Mouse (Mus musculus): Measurements from ENCODE around the gene Pxmp2. TPM values are rescaled to one million over a fixed set of nuclear protein-coding genes. Genes with fewer than 3 reads are reported as not detected.

Gene Pxmp2
- polyA plus RNA-seq, 1 experiment from 2014 or later: 129 TPM

DNA sequence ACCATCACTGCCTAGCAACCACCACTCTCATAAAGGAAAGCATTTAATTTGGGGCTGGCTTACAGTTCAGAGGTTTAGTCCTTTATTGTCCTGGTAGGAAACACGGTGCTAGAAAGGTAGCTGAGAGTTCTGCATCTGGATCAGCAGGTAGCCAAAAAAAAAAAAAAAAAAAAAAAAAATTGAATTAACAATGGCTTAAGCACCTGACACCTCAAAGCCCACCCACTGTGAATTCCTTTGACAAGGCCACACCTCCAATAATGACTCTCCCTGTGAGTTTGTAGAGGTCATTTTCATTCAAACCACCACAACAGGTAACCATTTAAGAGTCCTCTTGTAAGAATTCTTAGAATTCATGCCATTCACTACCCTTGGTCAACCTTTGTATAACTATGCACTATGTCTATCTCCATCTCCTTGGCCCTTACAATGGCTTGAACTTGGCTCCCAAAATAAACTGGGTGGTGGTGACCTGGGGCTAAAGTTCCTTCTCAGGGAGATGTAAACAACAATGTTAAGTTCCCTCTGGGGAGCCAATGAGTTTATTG lies 58.6 kb downstream of the Pxmp2 start:
- Histone ChIP-seq H3K9ac (replicated peaks) (no peak overlapping the region), H3K4me1 (ENCODE audit: insufficient read depth) (peaks cover 9% of the 10 kb centered on the region), H3K27ac (ENCODE audit: low read depth) (no peak overlapping the region), H3K4me3 (ENCODE audit: low read depth, low read length) (no peak overlapping the region), H3K9me3 (ENCODE audit: low read length) (no peaks in the 10 kb centered on the region), H3K36me3 (replicated peaks; ENCODE audit: insufficient read depth, low read length) (peaks cover 21% of the 10 kb centered on the region), H3K27me3 (ENCODE audit: insufficient read depth, low read length) (no peaks in the 10 kb centered on the region), H3K4me2 (ENCODE audit: low read depth, low read length) (no peak overlapping the region)
- no peak for ATAC-seq
- 56% methylated on average over 1 of the region's 1 CpGs for WGBS (ENCODE audit: insufficient replicate concordance)
- no peak for DNase-seq
- TF ChIP-seq CTCF (IDR thresholded peaks at IDR 0.05; ENCODE audit: low read depth) (no peak), EP300 (IDR thresholded peaks at IDR 0.05; ENCODE audit: low read depth) (no peak)

DNA sequence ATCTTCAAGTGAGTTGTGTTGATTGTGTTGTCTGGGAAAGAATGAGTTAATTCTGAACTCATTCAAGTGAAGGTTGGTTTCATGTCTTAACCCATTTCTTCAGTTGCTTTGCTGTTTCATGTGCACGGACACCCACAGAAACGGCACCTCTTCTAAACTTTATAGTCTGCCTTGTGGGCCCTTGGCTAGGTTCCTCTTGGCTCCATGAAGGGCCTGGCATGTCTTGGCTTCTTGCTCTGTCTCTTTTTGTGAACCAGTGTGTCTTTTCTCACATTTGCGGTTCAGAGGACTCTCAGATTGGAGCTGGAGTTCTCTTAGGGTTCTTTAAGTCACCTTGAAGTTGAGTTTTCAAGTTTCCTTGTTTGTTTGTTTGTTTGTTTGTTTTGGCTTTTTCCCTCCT lies 60.9 kb downstream of the Pxmp2 start:
- no peaks in the 10 kb centered on the region for H3K9me3 ChIP-seq (ENCODE audit: low read length)
- no peaks in the 10 kb centered on the region for H3K27me3 ChIP-seq (ENCODE audit: insufficient read depth, low read length)
- no peak for DNase-seq
- no peak for ATAC-seq
- TF ChIP-seq EP300 (IDR thresholded peaks at IDR 0.05; ENCODE audit: low read depth) (no peak), CTCF (IDR thresholded peaks at IDR 0.05; ENCODE audit: low read depth) (no peak)
- no peak overlapping the region for H3K4me2 ChIP-seq (ENCODE audit: low read depth, low read length)
- H3K9ac ChIP-seq (replicated peaks): no peak overlapping the region
- peaks cover 43% of the 10 kb centered on the region for H3K36me3 ChIP-seq (replicated peaks; ENCODE audit: insufficient read depth, low read length)
- no peak overlapping the region for H3K4me3 ChIP-seq (ENCODE audit: low read depth, low read length)
- WGBS (ENCODE audit: insufficient replicate concordance): 80% methylated on average over 3 of the region's 3 CpGs
- H3K4me1 ChIP-seq (ENCODE audit: insufficient read depth): peaks cover 3% of the 10 kb centered on the region
- H3K27ac ChIP-seq (ENCODE audit: low read depth): no peak overlapping the region

Other genes with a start within 250 kb of the Pxmp2 start
- 0.62 and 1.2 TPM in 2 replicates for gene Gm17655, start 213.7 kb downstream of the Pxmp2 start, polyA plus RNA-seq (2015; fragmentation: Nextera tagmentation; extraction: Ambion mirVana)
- gene Gm35315, start 191.8 kb downstream of the Pxmp2 start, polyA plus RNA-seq (2015; fragmentation: Nextera tagmentation; extraction: Ambion mirVana): 0.47 and 0.51 TPM in 2 replicates
- gene Plcxd1, start 186.2 kb downstream of the Pxmp2 start, polyA plus RNA-seq (2015; fragmentation: Nextera tagmentation; extraction: Ambion mirVana): 0.32 and 0.48 TPM in 2 replicates
- 7.1 and 7.4 TPM in 2 replicates for gene Gtpbp6, start 178.0 kb downstream of the Pxmp2 start, polyA plus RNA-seq (2015; fragmentation: Nextera tagmentation; extraction: Ambion mirVana)
- gene Zfp605, start 176.1 kb downstream of the Pxmp2 start, polyA plus RNA-seq (2015; fragmentation: Nextera tagmentation; extraction: Ambion mirVana): 0.76 and 0.99 TPM in 2 replicates
- 9.6 and 11.6 TPM in 2 replicates for gene Chfr, start 150.3 kb downstream of the Pxmp2 start, polyA plus RNA-seq (2015; fragmentation: Nextera tagmentation; extraction: Ambion mirVana)
- 3.5 and 4.1 TPM in 2 replicates for gene Golga3, start 109.5 kb downstream of the Pxmp2 start, polyA plus RNA-seq (2015; fragmentation: Nextera tagmentation; extraction: Ambion mirVana)
- 8.6 and 10.7 TPM in 2 replicates for gene Ankle2, start 55.2 kb downstream of the Pxmp2 start, polyA plus RNA-seq (2015; fragmentation: Nextera tagmentation; extraction: Ambion mirVana)
- 18.8 and 21.0 TPM in 2 replicates for gene Pgam5, start 16.3 kb downstream of the Pxmp2 start, polyA plus RNA-seq (2015; fragmentation: Nextera tagmentation; extraction: Ambion mirVana)
- 5.2 and 6.0 TPM in 2 replicates for gene Pole, start 120 bp upstream of the Pxmp2 start, polyA plus RNA-seq (2015; fragmentation: Nextera tagmentation; extraction: Ambion mirVana)
- gene P2rx2, start 57.0 kb upstream of the Pxmp2 start, polyA plus RNA-seq (2015; fragmentation: Nextera tagmentation; extraction: Ambion mirVana): 0.07 and 0.09 TPM in 2 replicates
- not detected in 2 replicates for gene Lrcol1, start 58.5 kb upstream of the Pxmp2 start, polyA plus RNA-seq (2015; fragmentation: Nextera tagmentation; extraction: Ambion mirVana)
- gene Fbrsl1, start 162.3 kb upstream of the Pxmp2 start, polyA plus RNA-seq (2015; fragmentation: Nextera tagmentation; extraction: Ambion mirVana): 3.5 and 3.9 TPM in 2 replicates